Mouse (Mus musculus) midbrain, embryonic 13.5 days (tissue): ENCODE measurements around the gene Helq. TPM values are rescaled to one million over a fixed set of nuclear protein-coding genes. Genes with fewer than 3 reads are reported as not detected.

Source experiments
- ATAC-seq: fragments of 200-750 bp; cut with Nextera tagmentation; 2 replicates; pipeline ENCODE4 v1.8.0; 2017; ENCODE audit warnings: mild to moderate bottlenecking, moderate TSS enrichment, moderate library complexity
- H3K27ac ChIP-seq: fragments of 300-500 bp; sonication (generic); 2 replicates; pipeline ENCODE4 v1.5.1; 2015; ENCODE audit warnings: inconsistent platforms, mild to moderate bottlenecking, moderate library complexity
- H3K27me3 ChIP-seq: fragments of 300-500 bp; sonication (generic); 2 replicates; pipeline ENCODE4 v1.6.1; 2015; ENCODE audit warnings: mild to moderate bottlenecking, inconsistent platforms
- H3K36me3 ChIP-seq: fragments of 300-500 bp; sonication (generic); 2 replicates; pipeline ENCODE4 v1.6.1; 2015; ENCODE audit warnings: mild to moderate bottlenecking, inconsistent platforms
- H3K4me1 ChIP-seq: fragments of 300-500 bp; sonication (generic); replicated peaks from 2 replicates; pipeline ENCODE4 v1.6.1; 2015; ENCODE audit warnings: inconsistent platforms
- H3K4me2 ChIP-seq: fragments of 300-500 bp; sonication (generic); replicated peaks from 2 replicates; pipeline ENCODE4 v1.6.1; 2015; ENCODE audit warnings: moderate library complexity, mild to moderate bottlenecking, inconsistent platforms
- H3K4me3 ChIP-seq: fragments of 300-500 bp; sonication (generic); replicated peaks from 2 replicates; pipeline ENCODE4 v1.5.1; 2015; ENCODE audit warnings: mild to moderate bottlenecking, inconsistent platforms
- H3K9ac ChIP-seq: fragments of 300-500 bp; sonication (generic); replicated peaks from 2 replicates; pipeline ENCODE4 v1.6.1; 2015; ENCODE audit warnings: mild to moderate bottlenecking, inconsistent platforms
- H3K9me3 ChIP-seq: fragments of 300-500 bp; sonication (generic); 2 replicates; pipeline ENCODE4 v1.6.1; 2016; ENCODE audit warnings: mild to moderate bottlenecking, inconsistent platforms
- WGBS: fragments of 180-500 bp; shearing (Covaris S2); methylation state at CpG from one replicate; pipeline ENCODE4 v1.1.7; 2015; 5-methylcytosine and 5-hydroxymethylcytosine counted together
- polyA plus RNA-seq: library from polyadenylated mRNA; unstranded; fragments of >200 nt; fragmentation: Nextera tagmentation; extraction: Ambion mirVana; gene quantifications from 2 replicates; pipeline ENCODE4 v1.2.1, GENCODE M21; 2015

The Helq gene
- polyA plus RNA-seq, 1 experiment from 2014 or later = 21.3 TPM

GRCm38 (mm10) chr5:100825975-100826374 is 27.6 kb upstream of the Helq start:
- Histone ChIP-seq H3K9me3 (no peaks in the 10 kb centered on the region), H3K27ac (no peak overlapping the region), H3K27me3 (no peaks in the 10 kb centered on the region), H3K36me3 (no peaks in the 10 kb centered on the region), H3K4me3 (no peak overlapping the region), H3K4me2 (no peak overlapping the region), H3K9ac (no peak overlapping the region), H3K4me1 (peaks cover 4% of the 10 kb centered on the region; the same call in 1 of the 2 replicates)
- ATAC-seq = no peak
- WGBS = 22% methylated on average over 2 of the region's 2 CpGs

GRCm38 (mm10) chr5:100822826-100823225 is 24.4 kb upstream of the Helq start:
- Histone ChIP-seq H3K4me2 (no peak overlapping the region), H3K27me3 (no peaks in the 10 kb centered on the region), H3K4me1 (peaks cover 12% of the 10 kb centered on the region), H3K4me3 (no peak overlapping the region), H3K9ac (no peak overlapping the region), H3K9me3 (no peaks in the 10 kb centered on the region), H3K27ac (no peak overlapping the region), H3K36me3 (0 out of 2 replicates have a peak, but pooled peaks cover 2% of the 10 kb centered on the region)
- no peak for ATAC-seq
- WGBS = 90% methylated on average over 7 of the region's 7 CpGs

GRCm38 (mm10) chr5:100821375-100821774 is 23.0 kb upstream of the Helq start:
- Histone ChIP-seq H3K27ac (no peak overlapping the region), H3K36me3 (0 out of 2 replicates have a peak, but pooled peaks cover 2% of the 10 kb centered on the region), H3K9ac (no peak overlapping the region), H3K9me3 (no peaks in the 10 kb centered on the region), H3K4me3 (peak overlapping the region; percentile 86), H3K27me3 (no peaks in the 10 kb centered on the region), H3K4me2 (peak overlapping the region; percentile 84), H3K4me1 (peaks cover 12% of the 10 kb centered on the region)
- 83% methylated on average over 8 of the region's 8 CpGs for WGBS
- no peak for ATAC-seq

- H3K9me3 ChIP-seq = no peaks in the 10 kb centered on the region
- H3K27ac ChIP-seq = peak within 1 kb of the TSS; percentile 86
- peak within 1 kb of the TSS; percentile 94 for H3K9ac ChIP-seq
- H3K4me3 ChIP-seq = peak within 1 kb of the TSS; percentile 86
- peak within 1 kb of the TSS; percentile 84 for H3K4me2 ChIP-seq
- H3K4me1 ChIP-seq = peaks cover 12% of the 10 kb centered on the region
- ATAC-seq = peak; percentile 98
- no peaks in the 10 kb centered on the region for H3K27me3 ChIP-seq
- under 1% methylated on average over 63 of the region's 63 CpGs for WGBS
- peaks cover 5% of the 10 kb centered on the region for H3K36me3 ChIP-seq
These were observed 22.2 kb upstream of the Helq start, which contains the start of gene Abraxas1 for GRCm38 (mm10) chr5:100820483-100821184. Abraxas1 (minus strand) TSS chr5:100820965.

GRCm38 (mm10) chr5:100819568-100820480 is 21.4 kb upstream of the Helq start:
- Histone ChIP-seq H3K4me2 (peak overlapping the region; percentile 84), H3K36me3 (peaks cover 7% of the 10 kb centered on the region), H3K4me3 (peak overlapping the region; percentile 86), H3K27ac (no peak overlapping the region), H3K4me1 (peaks cover 12% of the 10 kb centered on the region), H3K9me3 (no peaks in the 10 kb centered on the region), H3K27me3 (no peaks in the 10 kb centered on the region), H3K9ac (peak overlapping the region; percentile 94)
- ATAC-seq = no peak
- WGBS = 34% methylated on average over 16 of the region's 16 CpGs

GRCm38 (mm10) chr5:100818341-100818740 is 19.9 kb upstream of the Helq start:
- ATAC-seq = no peak
- Histone ChIP-seq H3K27ac (no peak overlapping the region), H3K36me3 (peaks cover 12% of the 10 kb centered on the region), H3K4me3 (no peak overlapping the region), H3K27me3 (no peaks in the 10 kb centered on the region), H3K9ac (no peak overlapping the region), H3K4me2 (no peak overlapping the region), H3K4me1 (peaks cover 12% of the 10 kb centered on the region), H3K9me3 (no peaks in the 10 kb centered on the region)
- WGBS = 90% methylated on average over 4 of the region's 4 CpGs

- peaks cover 63% of the 10 kb centered on the region for H3K36me3 ChIP-seq
- H3K4me1 ChIP-seq = peaks cover 11% of the 10 kb centered on the region
- WGBS = 83% methylated on average over 5 of the region's 5 CpGs
- no peak for ATAC-seq
- H3K9me3 ChIP-seq = no peaks in the 10 kb centered on the region
- no peak overlapping the region for H3K9ac ChIP-seq
- H3K4me3 ChIP-seq = no peak overlapping the region
- no peak overlapping the region for H3K27ac ChIP-seq
- H3K27me3 ChIP-seq = no peaks in the 10 kb centered on the region
- H3K4me2 ChIP-seq = no peak overlapping the region
These were observed 4.3 kb downstream of the Helq start for GRCm38 (mm10) chr5:100794084-100794483.

GRCm38 (mm10) chr5:100792261-100792660 is 6.1 kb downstream of the Helq start:
- H3K27ac ChIP-seq = no peak overlapping the region
- H3K4me2 ChIP-seq = no peak overlapping the region
- H3K4me3 ChIP-seq = no peak overlapping the region
- no peaks in the 10 kb centered on the region for H3K27me3 ChIP-seq
- H3K4me1 ChIP-seq = peaks cover 2% of the 10 kb centered on the region
- no peak overlapping the region for H3K9ac ChIP-seq
- peaks cover 81% of the 10 kb centered on the region for H3K36me3 ChIP-seq
- ATAC-seq = no peak
- 95% methylated on average over 7 of the region's 7 CpGs for WGBS
- H3K9me3 ChIP-seq = no peaks in the 10 kb centered on the region

- H3K4me3 ChIP-seq = no peak overlapping the region
- no peaks in the 10 kb centered on the region for H3K4me1 ChIP-seq
- H3K27ac ChIP-seq = no peak overlapping the region
- no peak for ATAC-seq
- H3K27me3 ChIP-seq = no peaks in the 10 kb centered on the region
- H3K9ac ChIP-seq = no peak overlapping the region
- peaks cover 86% of the 10 kb centered on the region for H3K36me3 ChIP-seq
- H3K4me2 ChIP-seq = no peak overlapping the region
- H3K9me3 ChIP-seq = no peaks in the 10 kb centered on the region
- 89% methylated on average over 9 of the region's 9 CpGs for WGBS
These were observed 10.9 kb downstream of the Helq start for GRCm38 (mm10) chr5:100787527-100787926.

- H3K4me1 ChIP-seq = no peaks in the 10 kb centered on the region
- H3K27me3 ChIP-seq = no peaks in the 10 kb centered on the region
- 95% methylated on average over 13 of the region's 13 CpGs for WGBS
- H3K4me2 ChIP-seq = no peak overlapping the region
- H3K9ac ChIP-seq = no peak overlapping the region
- H3K36me3 ChIP-seq = peaks cover 80% of the 10 kb centered on the region
- ATAC-seq = no peak
- H3K4me3 ChIP-seq = no peak overlapping the region
- H3K27ac ChIP-seq = no peak overlapping the region
- H3K9me3 ChIP-seq = no peaks in the 10 kb centered on the region
These were observed 19.4 kb downstream of the Helq start for GRCm38 (mm10) chr5:100779002-100779401.

- no peak overlapping the region for H3K27ac ChIP-seq
- H3K9me3 ChIP-seq = no peaks in the 10 kb centered on the region
- 93% methylated on average over 5 of the region's 5 CpGs for WGBS
- H3K27me3 ChIP-seq = no peaks in the 10 kb centered on the region
- no peak overlapping the region for H3K9ac ChIP-seq
- H3K4me2 ChIP-seq = no peak overlapping the region
- no peak for ATAC-seq
- H3K36me3 ChIP-seq = peaks cover 79% of the 10 kb centered on the region
- H3K4me1 ChIP-seq = no peaks in the 10 kb centered on the region
- no peak overlapping the region for H3K4me3 ChIP-seq
These were observed 21.5 kb downstream of the Helq start for GRCm38 (mm10) chr5:100776900-100777299.

- H3K4me2 ChIP-seq = no peak overlapping the region
These were observed 22.5 kb downstream of the Helq start for GRCm38 (mm10) chr5:100775778-100776404.

More at GRCm38 (mm10) chr5:100775778-100776404, 22.5 kb downstream of the Helq start:
- H3K4me3 ChIP-seq = no peak overlapping the region
- no peak for ATAC-seq
- H3K9ac ChIP-seq = no peak overlapping the region
- H3K27me3 ChIP-seq = no peaks in the 10 kb centered on the region
- no peak overlapping the region for H3K27ac ChIP-seq
- no peaks in the 10 kb centered on the region for H3K9me3 ChIP-seq
- H3K4me1 ChIP-seq = no peaks in the 10 kb centered on the region
- 96% methylated on average over 13 of the region's 13 CpGs for WGBS
- H3K36me3 ChIP-seq = peaks cover 79% of the 10 kb centered on the region
